Mouse (Mus musculus): ENCODE results near the gene Tas2r103.

The Tas2r103 gene

DNA sequence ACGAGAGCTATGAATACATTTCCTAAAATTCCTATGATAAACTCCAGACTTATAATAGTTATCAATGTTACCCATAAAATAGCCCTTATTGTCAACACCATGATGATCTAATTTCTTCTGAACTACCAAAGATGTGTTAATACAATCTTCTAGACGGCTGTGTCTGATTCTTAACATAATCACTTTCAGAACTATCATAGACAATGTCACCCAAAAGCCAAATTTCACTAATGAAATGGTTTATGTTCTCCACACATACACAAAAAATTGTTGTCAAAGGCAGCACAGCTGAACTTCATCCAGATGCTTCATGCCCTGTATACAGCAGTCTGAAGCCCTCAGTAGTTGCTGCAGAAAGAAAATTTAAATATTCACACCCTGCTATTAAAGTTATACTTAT is at the start of gene Tas2r103:
Gene Tas2r103 (minus strand): TSS at position 101 of the 400 bp plus-strand sequence.
- no peak for DNase-seq

DNA sequence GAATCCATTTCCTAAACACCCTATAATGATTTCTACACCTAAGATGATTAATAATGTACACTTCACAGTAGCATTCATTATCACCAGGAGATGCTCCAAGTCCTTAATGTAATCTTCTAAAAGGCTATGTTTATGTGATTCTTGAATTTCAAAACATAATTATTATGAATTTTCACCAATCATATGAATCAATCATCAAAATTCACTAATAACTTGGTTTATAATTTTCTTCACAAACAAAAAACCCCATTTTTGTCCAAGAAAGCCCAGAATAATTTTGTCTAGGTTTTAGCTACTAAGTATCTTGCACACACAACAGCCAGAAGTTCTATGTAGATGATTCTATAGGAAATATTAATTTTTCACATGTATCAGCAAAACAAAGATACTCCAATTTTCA is 18.8 kb upstream of the Tas2r103 start, which contains the start of gene Tas2r140:
Gene Tas2r140 (minus strand): TSS at position 101 of the 400 bp plus-strand sequence.
- no peak for DNase-seq
